Mouse (Mus musculus) 416B (cell line): ENCODE data around the gene Rnasek.
A peak's percentile ranks its signal among the peaks of the same experiment; 100 is the strongest.

Source experiments
- DNase-seq: peaks from one replicate; pipeline ENCODE4 v3.0.0; 2011; ENCODE audit warnings: low read depth

Rnasek gene

GRCm38 (mm10) chr11:70218039-70218438 is 21.6 kb downstream of the Rnasek start:
- no peak for DNase-seq

GRCm38 (mm10) chr11:70216103-70216502 is 23.5 kb downstream of the Rnasek start:
- no peak for DNase-seq

- no peak for DNase-seq
These were observed 24.3 kb downstream of the Rnasek start for GRCm38 (mm10) chr11:70215301-70215700.

GRCm38 (mm10) chr11:70214856-70215209 is 24.8 kb downstream of the Rnasek start:
- DNase-seq: no peak

GRCm38 (mm10) chr11:70214191-70214855 is 25.3 kb downstream of the Rnasek start:
- DNase-seq: no peak

- DNase-seq: no peak
These were observed 25.9 kb downstream of the Rnasek start for GRCm38 (mm10) chr11:70213736-70214135.

GRCm38 (mm10) chr11:70212896-70213295 is 26.7 kb downstream of the Rnasek start:
- DNase-seq: peak; percentile 84

GRCm38 (mm10) chr11:70212423-70212822 is 27.2 kb downstream of the Rnasek start, which contains the start of gene Slc16a11:
Gene Slc16a11 (plus strand): TSS chr11:70212752.
- no peak for DNase-seq

GRCm38 (mm10) chr11:70211972-70212371 is 27.7 kb downstream of the Rnasek start:
- no peak for DNase-seq

- no peak for DNase-seq
These were observed 29.0 kb downstream of the Rnasek start for GRCm38 (mm10) chr11:70210681-70211080.

- DNase-seq: peak; percentile 54
These were observed 30.8 kb downstream of the Rnasek start for GRCm38 (mm10) chr11:70208778-70209388.

- DNase-seq: no peak
These were observed 32.4 kb downstream of the Rnasek start for GRCm38 (mm10) chr11:70207283-70207682.

- no peak for DNase-seq
These were observed 32.8 kb downstream of the Rnasek start for GRCm38 (mm10) chr11:70206801-70207200.

- peak; percentile 91 for DNase-seq
These were observed 38.0 kb downstream of the Rnasek start for GRCm38 (mm10) chr11:70201691-70202090.

GRCm38 (mm10) chr11:70200036-70200608 is 39.5 kb downstream of the Rnasek start:
- no peak for DNase-seq

- no peak for DNase-seq
These were observed 40.5 kb downstream of the Rnasek start for GRCm38 (mm10) chr11:70199107-70199506.

- peak; percentile 99 for DNase-seq
These were observed 41.3 kb downstream of the Rnasek start for GRCm38 (mm10) chr11:70198332-70198731.

- peak; percentile 52 for DNase-seq
These were observed 46.0 kb downstream of the Rnasek start for GRCm38 (mm10) chr11:70193354-70194285.

- DNase-seq: peak; percentile 64
These were observed 47.5 kb downstream of the Rnasek start for GRCm38 (mm10) chr11:70192157-70192556.

- peak; percentile 74 for DNase-seq
These were observed 48.5 kb downstream of the Rnasek start for GRCm38 (mm10) chr11:70191188-70191587.

- peak; percentile 98 for DNase-seq
These were observed 50.1 kb downstream of the Rnasek start for GRCm38 (mm10) chr11:70189319-70190134.
